Mouse (Mus musculus): ENCODE data around the gene Tmod2. TPM values are rescaled to one million over a fixed set of nuclear protein-coding genes. Genes with fewer than 3 reads are reported as not detected.
"Not testable (repeated sequence)": the region's sequence is repeated elsewhere in the genome, so short reads cannot be mapped to it uniquely, and the experiment has no call there.

Tmod2 gene
- polyA plus RNA-seq, 1 experiment = 1.6 TPM

- no peak for DNase-seq (ENCODE audit: low read depth)
These were observed 59.8 kb downstream of the Tmod2 start for GRCm38 (mm10) chr9:75551342-75551741.

- no peak for DNase-seq (ENCODE audit: low read depth)
These were observed 62.1 kb downstream of the Tmod2 start for GRCm38 (mm10) chr9:75549010-75549409.

GRCm38 (mm10) chr9:75546885-75547553, 64.1 kb downstream of the Tmod2 start:
- DNase-seq (ENCODE audit: low read depth) = no peak

GRCm38 (mm10) chr9:75545514-75545913, 65.6 kb downstream of the Tmod2 start:
- DNase-seq (ENCODE audit: low read depth) = no peak

GRCm38 (mm10) chr9:75541497-75541896, 69.6 kb downstream of the Tmod2 start:
- no peak for DNase-seq (ENCODE audit: low read depth)

GRCm38 (mm10) chr9:75536422-75536821, 74.7 kb downstream of the Tmod2 start:
- no peak for DNase-seq (ENCODE audit: low read depth)

- DNase-seq (ENCODE audit: low read depth) = no peak
These were observed 76.6 kb downstream of the Tmod2 start for GRCm38 (mm10) chr9:75534431-75534962.

- not testable (repeated sequence) for DNase-seq (ENCODE audit: low read depth)
These were observed 78.1 kb downstream of the Tmod2 start for GRCm38 (mm10) chr9:75532989-75533388.

- no peak for DNase-seq (ENCODE audit: low read depth)
These were observed 78.7 kb downstream of the Tmod2 start for GRCm38 (mm10) chr9:75532461-75532860.

GRCm38 (mm10) chr9:75529358-75529757, 81.8 kb downstream of the Tmod2 start:
- DNase-seq (ENCODE audit: low read depth) = no peak

GRCm38 (mm10) chr9:75528096-75528495, 83.0 kb downstream of the Tmod2 start:
- no peak for DNase-seq (ENCODE audit: low read depth)

- DNase-seq (ENCODE audit: low read depth) = no peak
These were observed 83.6 kb downstream of the Tmod2 start for GRCm38 (mm10) chr9:75527368-75528059.

GRCm38 (mm10) chr9:75523646-75524045, 87.5 kb downstream of the Tmod2 start:
- DNase-seq (ENCODE audit: low read depth) = no peak

GRCm38 (mm10) chr9:75522217-75522616, 88.9 kb downstream of the Tmod2 start:
- DNase-seq (ENCODE audit: low read depth) = no peak

GRCm38 (mm10) chr9:75521788-75522187, 89.3 kb downstream of the Tmod2 start:
- DNase-seq (ENCODE audit: low read depth) = no peak

GRCm38 (mm10) chr9:75520940-75521339, 90.2 kb downstream of the Tmod2 start:
- DNase-seq (ENCODE audit: low read depth) = no peak

- no peak for DNase-seq (ENCODE audit: low read depth)
These were observed 93.4 kb downstream of the Tmod2 start for GRCm38 (mm10) chr9:75517751-75518150.

Other genes starting within 250 kb of the Tmod2 start
- gene Mapk6, start 201.3 kb downstream of the Tmod2 start, polyA plus RNA-seq (2012; rRNA removed) = 36.2 and 36.9 TPM in 2 replicates
- 4.0 and 5.7 TPM in 2 replicates for gene Leo1, start 169.8 kb downstream of the Tmod2 start, polyA plus RNA-seq (2012; rRNA removed)
- gene Tmod3, start 51.7 kb downstream of the Tmod2 start, polyA plus RNA-seq (2012; rRNA removed) = 24.7 and 28.1 TPM in 2 replicates
- 10.2 and 14.8 TPM in 2 replicates for gene Lysmd2, start 14.4 kb upstream of the Tmod2 start, polyA plus RNA-seq (2012; rRNA removed)
- gene Scg3, start 72.7 kb upstream of the Tmod2 start, polyA plus RNA-seq (2012; rRNA removed) = 1.8 and 2.1 TPM in 2 replicates
- 0.32 and 0.48 TPM in 2 replicates for gene Bmp5, start 164.0 kb upstream of the Tmod2 start, polyA plus RNA-seq (2012; rRNA removed)

Data from gonadal fat pad, adult 2 months (tissue).